Mouse (Mus musculus) skeletal muscle tissue, adult 2 months (tissue): ENCODE measurements around the gene Plekho1.
A peak's percentile ranks its signal among the peaks of the same experiment; 100 is the strongest.

Experiments used
- DNase-seq: peaks from one replicate; pipeline ENCODE4 v3.0.0-alpha.2; 2012; ENCODE audit warnings: low read depth, low spot score

Gene Plekho1

DNA sequence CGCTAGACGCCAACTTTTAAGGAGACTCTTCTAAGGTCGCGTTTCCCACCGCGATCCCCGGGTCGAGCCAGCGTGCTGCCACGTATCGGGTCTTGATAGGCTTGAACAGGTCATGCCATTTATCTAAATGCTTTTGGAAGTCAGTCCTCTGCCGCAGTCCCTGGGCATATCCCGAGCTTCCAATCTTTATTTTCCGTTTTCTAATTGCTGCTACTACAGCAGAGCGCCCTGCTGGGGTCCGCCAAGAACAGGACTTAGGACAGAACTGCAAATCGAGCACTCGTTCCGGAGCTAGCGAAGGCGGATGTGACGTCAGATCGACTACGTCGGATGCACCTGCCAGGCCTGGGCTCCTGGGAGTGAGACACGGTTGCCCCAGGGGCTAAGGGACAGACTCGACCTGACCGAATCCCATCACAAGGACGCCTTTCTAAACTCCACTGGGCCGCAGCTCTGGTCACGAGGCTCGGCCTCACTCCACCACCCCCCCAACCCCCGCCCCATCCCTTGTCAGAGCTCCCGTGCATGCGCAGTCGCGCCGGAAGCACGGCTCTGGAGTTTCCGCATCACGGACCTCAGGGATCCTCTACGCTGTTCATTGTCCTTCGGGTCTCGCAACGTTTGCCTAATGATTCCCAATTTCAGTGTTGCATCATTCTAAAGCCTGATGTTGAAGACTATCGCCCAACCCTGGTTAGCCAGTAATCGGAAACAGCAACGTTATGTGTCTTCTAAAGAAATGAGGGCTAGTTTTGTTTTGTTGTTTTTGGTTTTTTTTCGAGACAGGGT is 44.8 kb downstream of the Plekho1 start:
- DNase-seq, result peak; percentile 90

DNA sequence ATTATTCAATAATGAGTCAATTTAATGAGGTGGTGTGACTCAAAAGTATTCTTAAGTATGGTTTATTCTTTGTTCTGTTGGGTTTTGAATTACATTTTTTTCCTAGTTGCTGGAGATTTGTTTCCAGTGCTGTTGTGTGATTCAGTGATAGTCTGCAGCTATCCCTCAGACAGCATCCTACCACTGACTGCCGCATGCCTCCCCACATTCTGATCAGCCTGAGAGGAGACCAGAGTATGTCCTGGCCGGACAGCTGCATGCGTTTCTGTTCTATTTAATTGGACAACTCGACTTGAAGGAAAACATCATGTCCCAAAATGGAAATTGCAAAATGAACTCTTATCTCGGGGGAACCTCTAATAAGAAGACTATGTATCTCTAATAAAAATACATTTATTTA is 47.5 kb downstream of the Plekho1 start:
- DNase-seq, result no peak

DNA sequence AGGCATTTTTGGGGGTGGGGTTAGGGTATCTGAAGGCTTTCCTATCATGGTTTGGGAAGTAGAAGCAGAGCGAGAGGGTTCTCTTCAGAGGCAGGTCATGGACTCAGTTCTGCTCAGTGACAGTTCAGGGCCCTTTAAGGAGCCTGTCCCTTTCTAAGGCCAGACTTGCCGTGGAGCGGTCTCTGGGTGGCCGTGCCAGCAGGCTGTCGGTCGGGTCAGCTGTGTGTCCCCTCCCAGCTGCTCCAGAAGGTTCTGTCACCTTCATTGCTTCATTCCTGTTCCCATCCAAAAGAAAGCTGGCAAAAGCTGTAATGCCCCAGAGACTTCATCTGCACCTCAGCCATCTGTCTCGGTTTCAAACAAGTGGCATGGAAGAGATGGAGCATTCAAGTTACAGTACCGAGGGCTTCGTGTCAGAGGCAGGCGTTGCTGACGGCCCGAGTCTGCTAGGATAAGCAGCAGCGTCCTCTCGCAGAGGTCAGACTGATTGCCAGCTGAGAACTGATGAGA is 50.0 kb downstream of the Plekho1 start:
- DNase-seq, result peak; percentile 47

- DNase-seq, result no peak
These were observed 51.1 kb downstream of the Plekho1 start for GRCm38 (mm10) chr3:95944742-95945141.

DNA sequence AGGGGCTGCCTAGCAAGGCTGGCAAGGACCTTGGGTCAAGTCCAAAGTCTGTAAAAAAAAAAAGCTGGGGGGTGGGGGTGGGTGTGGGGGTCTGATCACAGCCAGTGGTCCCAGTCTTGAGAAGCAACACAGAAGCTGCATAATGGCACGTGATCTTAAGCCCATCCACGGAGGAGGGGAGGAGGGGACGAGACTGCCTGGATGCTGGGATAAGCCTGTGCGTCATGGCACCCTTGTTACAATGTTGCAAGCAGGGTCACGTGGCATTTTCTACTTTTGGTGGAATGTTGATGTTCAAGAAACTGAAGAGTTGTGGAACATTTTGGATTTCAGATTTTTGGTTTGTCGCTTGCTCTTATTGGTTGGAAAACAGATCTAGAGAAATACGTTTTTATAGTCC is 52.6 kb downstream of the Plekho1 start:
- DNase-seq, result no peak

DNA sequence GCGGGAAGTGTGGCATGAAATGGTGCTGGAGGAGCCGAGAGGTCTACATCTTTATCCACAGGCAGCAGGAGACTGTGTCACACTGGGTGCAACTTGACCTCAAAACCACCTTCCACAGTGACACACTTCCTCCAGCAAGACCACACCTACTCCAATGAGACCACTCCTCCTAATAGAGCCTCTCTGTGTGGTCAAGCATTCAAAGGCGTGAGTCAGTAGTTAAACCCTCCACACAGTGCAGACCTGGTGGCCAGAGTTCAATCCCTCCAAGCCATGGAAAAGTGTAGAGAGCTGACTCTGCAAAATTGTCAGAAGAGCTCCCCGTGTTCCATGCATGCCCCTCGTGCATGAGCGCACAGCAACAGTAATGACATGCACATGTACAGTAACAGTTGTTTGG is 53.1 kb downstream of the Plekho1 start:
- no peak for DNase-seq

GRCm38 (mm10) chr3:95938835-95939234 is 57.0 kb downstream of the Plekho1 start:
- DNase-seq, result no peak
